Mouse (Mus musculus) A20 (cell line): ENCODE measurements around the gene Ldlr.
A peak's percentile ranks its signal among the peaks of the same experiment; 100 is the strongest.
"Not testable (repeated sequence)": the region's sequence is repeated elsewhere in the genome, so short reads cannot be mapped to it uniquely, and the experiment has no call there.

ENCODE experiments used
- DNase-seq: peaks from one replicate; pipeline ENCODE4 v3.0.0-alpha.2; 2011; ENCODE audit warnings: low read depth, low spot score

The Ldlr gene

DNA sequence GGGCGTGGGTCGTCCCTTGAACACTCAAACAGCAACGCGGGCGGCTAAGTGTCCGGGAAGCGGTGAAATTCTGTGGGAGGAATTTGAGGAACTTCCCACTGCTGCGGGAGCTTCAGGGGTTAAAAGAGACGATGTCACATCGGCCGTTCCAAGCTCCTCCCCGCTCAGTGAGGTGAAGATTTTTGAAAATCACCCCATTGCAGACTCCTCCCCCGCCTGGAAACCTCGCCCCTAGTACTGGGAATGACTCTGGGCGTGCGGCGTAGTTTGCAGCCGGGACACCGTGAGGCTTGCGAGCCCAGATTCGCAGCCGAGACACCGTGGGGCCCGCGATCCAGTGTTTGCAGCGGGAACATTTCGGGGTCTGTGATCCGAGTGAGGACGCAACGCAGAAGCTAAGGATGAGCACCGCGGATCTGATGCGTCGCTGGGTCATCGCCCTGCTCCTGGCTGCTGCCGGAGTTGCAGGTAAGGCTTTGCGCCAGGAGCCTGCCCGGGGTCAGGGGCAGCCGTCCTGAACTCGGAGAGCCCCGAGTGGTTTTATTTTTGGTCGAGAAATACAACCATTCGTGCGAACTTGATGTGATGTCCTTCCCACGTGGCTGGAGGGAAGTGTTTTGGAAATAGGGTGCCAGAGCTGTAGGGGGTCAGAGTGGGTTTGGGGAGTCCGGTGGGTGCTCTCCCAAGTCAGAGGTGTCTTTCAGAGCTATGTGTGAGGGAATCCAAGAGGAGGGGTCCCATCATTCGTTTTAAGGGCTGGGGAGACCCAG, at the start of gene Ldlr:
Gene Ldlr, plus strand, starts transcription at position 107 of the 770 bp plus-strand sequence.
- peak; percentile 83 for DNase-seq

DNA sequence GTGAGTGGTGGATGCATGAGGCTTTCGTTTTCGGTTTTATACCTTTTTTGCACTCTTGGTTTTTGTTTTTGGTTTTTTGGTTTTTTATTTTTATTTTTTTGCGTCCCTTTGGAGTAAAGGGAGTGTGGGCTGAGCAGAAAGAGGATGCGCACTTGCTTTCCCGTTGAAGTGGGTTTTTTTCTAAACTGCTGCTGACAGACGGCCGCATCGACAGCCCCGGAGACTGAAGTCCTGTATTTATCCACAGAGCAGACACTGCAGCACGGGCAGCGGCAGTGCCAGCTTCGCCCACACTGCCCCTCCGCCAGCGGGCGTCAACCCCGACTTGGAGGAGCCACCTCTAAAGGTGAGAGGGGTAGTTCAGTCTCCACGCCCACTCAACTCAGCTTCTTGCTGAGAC, 45.6 kb upstream of the Ldlr start:
- no peak for DNase-seq

DNA sequence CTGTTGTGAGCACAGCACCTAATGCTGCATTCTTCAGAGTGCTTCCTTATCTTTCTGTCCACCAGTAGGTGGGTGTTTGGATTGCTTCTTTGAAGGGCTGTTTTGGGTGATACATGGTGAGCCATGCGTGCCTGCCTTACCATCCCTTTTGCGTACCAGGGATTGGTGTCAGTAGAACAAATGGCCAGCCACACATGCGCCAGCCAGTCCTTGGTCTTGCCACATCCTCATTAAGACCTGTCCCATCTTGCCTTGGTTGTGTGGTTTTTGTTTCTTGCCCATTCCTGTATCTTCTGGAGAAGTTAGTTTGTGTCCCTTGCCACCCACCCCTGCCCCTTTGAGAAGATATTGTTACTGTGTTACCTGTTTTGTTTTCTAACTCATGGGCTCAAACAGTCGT, 42.8 kb upstream of the Ldlr start:
- no peak for DNase-seq

DNA sequence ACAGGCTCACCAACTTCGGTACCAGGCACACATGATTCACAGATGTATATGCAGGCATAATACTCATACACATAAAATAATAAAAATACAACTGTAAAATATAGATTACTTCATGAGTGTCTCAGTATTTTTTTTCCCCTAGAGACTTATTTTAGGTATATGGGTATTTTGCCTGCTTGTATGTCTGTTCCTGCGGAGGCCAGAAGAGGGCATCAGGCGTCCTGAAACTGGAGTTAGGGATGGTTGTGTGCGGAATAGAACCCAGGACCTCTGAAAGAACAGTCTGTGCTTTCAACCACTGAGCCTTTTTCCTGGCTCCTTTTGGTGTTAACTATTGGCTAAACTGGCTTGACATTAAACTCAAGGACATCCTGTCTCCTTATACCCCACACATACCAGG, 40.5 kb upstream of the Ldlr start:
- DNase-seq = no peak

DNA sequence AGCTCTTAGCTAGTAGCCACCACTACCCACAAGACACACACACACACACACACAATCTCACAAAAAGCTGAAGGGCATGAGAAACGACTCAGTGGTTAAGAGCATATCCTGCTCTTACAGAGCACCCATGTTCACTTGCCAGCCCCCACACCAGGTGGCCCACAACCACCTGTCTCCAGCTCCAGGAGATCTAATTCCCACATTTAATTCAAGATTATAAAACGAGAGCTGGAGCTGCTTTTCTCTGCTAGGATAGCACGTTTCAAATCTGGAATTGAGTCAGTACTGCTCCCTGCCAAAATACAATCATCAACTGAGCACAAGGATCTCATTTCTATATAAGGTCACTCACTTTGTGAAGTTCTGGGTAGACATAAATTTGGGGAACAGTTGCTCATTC, 39.4 kb upstream of the Ldlr start:
- DNase-seq = no peak

DNA sequence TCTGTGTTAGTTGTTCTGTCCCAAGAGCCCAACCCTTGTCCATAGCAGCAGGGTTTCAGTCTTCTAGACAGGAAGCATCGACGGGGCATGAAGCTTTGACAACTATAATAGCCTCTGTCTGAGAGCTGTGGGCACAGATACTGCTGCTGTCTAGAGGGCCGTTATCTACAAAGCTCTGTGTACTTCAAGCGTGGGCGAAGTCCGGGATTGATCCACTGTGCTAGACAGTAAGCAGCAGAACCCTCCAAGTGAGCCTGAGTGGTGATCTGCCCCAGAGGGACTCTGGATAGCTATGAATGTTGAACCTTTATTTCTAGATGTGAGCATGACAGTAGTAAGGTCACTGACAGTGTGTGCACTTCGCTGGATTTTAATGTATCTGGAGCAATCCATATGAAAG, 34.7 kb upstream of the Ldlr start:
- DNase-seq = no peak

DNA sequence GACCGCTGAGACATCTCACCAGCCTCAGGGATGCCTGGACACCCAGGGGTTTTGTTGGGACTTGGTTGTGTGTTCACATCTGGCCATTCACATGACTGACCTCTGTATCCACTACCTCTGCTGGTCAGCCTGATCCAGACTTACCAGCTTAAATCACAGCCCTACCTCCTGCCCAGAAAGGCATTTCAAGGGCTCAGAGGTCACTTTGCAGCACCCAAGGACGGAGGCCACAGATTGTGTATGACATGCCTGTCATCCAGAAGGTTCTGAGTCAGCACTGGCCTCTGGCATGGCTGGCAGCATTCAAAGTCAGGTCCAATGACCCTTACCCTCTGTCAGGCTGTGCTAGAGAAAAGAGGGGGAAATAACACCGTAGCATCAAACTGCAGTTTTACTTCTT, 33.3 kb upstream of the Ldlr start:
- DNase-seq = no peak

DNA sequence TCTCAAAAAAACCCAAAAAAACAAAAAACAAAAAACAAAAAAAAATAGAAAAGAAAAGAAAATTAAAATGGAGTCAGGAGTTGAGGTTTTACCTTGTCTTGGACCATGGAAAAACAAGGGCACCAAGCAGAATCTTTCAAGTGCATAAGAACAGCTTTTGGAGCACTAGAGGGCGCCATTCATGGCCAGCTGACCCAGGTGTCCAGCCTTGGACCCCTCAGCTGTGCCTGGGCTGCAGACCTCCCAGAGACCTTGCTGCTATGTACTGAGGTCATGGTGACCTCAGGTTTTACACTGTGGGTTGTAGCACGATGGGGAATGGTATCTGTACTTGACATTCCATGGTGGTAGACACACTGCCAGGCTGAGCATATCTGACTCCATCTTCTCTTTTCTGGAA, 31.4 kb upstream of the Ldlr start:
- peak; percentile 16 for DNase-seq

DNA sequence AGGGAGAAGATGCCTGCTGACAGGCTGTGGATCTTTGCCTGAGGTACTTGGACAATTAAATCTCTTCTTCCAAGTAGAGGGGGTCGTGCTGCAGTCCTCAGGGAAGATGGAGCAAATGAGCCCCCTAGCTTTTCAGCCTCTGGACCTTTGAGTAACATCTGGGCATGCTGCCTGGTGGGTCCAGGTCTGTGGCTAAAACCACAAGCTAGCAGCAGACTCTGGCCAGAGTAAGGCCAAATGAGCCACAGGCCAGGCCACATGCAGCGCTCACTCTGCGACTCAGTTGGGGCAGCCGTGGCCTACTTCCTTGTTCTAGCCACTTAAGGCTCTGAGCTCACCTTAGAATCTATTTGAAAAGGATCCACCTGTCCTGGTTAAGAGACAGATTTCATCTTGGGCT, 30.8 kb upstream of the Ldlr start:
- no peak for DNase-seq

DNA sequence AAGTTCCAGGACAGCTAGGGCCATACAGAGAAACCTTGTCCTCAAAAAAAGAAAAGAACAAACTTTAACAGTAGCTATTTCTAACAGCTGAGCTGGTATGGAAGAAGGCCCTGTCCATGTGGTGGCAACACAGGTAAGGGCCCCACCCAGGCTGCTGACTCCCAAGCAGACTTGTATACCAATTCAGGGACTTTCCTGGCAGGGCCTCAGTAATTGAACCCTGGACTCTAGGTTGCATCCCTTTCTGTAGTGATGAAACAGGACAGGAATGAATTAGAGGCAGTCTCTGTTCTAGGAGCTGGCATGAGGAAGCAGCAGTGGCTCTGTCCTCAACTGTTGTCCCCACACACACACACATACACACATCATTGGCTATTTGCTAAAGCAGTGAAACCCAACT, 29.2 kb upstream of the Ldlr start:
- DNase-seq = no peak

DNA sequence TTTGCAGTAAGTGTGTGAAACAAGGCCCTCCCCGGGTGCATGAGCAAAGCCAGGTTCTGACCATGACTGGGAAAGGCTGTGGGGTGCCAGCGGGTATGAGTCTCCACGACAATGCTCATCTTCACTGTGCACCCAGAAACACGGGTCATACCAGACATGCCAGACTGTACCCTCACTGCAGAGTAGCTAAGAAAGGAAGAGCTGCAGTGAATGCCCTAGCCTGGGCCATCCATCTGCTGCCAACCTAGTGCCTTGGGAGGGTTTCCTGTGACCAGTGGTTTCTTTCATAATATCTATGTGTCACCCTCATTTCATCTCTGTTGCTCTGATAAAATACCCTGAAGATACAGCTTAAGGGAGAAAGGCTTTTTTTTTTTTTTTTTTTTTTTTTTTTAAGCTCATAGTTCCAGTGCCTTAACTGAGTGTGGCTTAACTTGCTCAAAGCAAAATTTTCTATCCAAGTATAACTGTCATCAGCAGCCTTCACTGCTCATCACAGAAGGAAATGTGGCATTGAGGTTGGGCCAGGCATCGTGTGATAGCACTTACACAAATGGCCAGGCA, 28.0 kb upstream of the Ldlr start:
- no peak for DNase-seq

DNA sequence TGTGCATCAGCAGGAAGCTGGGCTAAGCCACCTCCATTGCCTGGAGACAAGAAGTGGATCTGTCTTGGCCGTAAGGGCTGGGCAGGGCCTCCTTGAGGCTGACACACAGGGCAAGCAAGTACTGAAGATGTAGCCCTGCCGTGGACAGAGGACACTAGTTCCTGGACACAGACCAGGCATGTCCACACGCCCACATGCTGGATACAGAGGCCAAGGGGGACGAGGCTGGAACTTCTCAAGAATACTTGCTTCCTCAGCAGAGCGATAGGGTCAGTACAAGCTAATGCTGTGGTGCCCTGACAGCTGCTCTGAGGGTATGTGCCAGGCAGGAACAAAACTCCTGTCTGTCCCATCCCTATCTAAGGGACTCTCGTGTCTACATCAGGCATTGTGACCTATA, 26.2 kb upstream of the Ldlr start:
- DNase-seq = no peak

DNA sequence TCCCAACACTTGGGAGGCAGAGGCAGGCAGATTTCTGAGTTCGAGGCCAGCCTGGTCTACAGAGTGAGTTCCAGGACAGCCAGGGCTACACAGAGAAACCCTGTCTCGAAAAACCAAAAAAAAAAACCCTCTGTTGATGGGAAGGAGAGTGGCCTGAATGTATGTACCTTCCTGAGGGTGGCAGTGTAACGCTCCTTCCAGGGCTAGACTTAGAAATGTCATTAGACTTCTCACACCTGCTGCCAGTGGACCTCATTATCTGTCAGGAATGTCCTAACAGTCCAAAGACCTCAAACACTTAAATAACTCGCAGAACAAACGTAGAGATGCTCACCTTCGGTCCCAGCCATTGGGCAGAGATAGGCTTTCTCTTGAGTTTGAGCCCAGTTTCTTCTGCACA, 24.0 kb upstream of the Ldlr start:
- DNase-seq = not testable (repeated sequence)

DNA sequence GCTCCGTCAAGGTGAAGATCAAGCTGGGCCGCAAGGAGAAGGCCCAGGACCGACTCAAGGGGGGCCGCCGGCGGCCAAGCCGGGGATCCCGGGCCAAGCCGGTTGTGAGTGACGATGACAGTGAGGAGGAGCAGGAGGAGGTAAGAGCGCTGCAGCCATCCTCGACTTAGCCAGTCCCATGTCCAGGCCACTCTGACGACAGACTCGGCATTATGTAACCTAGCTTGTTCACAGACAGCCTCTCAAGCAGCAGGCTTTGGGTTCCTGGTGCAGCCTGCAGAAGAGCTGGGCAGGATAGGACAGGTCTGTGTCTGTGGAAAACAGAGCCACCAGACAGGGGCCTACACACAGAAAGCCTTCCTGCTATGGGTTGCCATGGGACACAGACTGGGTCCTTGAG, 22.2 kb upstream of the Ldlr start:
- no peak for DNase-seq

DNA sequence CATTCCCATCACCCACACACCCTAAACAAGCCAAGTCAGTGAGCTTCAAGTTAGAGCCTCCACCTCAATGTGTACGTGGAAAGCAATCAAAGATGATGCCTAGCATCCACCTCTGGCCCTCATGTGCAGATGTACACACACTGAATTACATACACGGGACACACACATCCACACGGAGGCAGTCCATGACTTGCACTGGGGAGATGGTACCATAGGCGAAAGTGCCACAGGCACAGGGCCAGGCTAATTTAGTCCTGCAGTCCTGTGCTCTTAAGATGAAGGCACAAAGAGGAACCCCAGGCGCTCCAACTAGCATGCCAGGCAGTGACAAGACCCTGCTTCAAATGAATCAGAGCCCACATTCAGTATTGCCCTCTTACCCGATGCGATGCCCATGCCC, 19.8 kb upstream of the Ldlr start:
- no peak for DNase-seq

DNA sequence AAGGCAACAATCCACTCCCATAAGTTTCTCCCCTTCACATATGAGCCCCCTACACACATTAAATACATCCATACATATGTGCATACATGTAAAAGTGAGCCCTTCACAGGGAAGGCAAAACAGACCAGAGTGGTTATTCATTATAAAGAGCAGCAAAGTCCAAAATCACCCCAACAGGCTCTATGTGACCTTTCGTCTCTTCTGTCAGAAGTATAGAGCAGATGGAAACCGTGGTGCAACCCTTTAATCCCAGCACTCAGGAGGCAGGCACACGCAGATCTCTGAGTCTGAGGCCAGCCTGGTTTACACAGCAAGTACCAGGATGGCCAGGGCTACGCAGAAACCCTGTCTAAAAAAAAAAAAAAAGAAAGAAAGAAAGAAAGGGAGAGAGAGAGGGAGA, 17.2 kb upstream of the Ldlr start:
- DNase-seq = no peak

DNA sequence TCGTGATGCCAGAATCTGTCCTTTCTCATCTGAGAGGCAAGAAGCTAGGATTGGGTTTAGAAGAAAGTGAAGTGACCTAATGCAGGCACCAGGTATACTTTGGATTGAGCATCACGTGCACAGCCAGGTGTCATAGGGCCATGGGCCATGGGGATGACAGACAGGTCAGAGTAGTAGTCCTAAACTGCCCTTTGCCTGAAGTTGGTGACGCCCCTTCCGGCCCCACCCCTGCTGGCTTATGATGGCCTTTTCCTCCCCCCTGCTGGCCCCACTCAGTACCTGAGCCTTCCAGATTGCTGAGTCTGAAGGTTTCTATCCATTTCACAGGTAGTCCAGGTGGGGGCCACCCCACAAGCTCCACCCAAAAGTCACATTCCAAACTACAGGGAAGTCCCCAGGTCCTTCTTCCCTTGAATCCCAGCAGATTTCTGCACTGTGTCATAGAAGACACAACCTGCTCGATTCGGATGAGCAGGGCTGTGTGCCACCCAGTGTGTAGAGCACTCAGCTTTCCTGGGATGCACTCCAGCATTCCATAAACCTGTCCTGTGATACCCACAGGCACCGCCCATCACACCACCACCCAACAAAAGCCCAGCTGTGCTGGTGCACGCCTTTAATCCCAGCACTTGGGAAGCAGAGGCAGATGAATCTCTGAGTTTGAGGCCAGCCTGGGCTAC, 16.6 kb upstream of the Ldlr start:
- DNase-seq = no peak

DNA sequence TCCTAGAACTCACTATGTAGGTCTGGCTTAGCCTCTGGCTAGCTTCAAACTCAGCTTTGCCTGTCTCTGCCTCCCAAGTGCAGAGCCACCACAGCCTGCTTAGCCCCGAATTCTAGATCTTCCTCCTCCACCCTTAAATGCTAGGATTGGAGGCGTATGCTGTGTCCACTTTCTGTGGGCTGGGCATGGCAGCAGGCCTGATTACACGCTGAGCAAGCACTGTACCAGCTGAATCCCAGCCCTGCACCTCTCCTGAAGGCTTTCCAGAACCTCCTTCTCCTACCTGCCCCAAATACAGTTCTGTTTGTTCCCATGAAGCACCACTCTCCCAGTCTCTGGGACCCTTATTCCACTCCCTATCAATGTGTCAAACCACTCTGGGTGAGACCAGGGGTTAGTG, 13.9 kb upstream of the Ldlr start:
- DNase-seq = no peak

DNA sequence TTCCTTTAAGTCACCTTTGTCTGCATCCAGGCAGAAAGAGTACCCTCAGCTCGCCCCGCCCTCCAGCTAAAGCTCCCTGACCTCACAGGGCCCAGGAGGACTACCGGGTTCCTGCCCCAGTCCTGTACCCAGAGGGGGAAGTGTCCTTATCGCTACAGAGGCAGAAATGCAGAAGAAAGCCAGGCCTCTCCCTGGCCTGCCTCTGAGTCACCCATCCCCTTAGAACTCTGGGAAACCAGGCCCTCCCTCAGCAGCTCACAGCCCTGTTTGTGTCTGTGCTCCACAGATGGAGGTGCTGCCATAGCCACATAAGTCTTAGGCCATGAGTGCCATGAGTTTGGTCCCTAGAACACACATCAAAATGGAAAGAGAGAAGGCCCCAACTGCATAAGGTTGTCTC, 8.0 kb upstream of the Ldlr start:
- no peak for DNase-seq

DNA sequence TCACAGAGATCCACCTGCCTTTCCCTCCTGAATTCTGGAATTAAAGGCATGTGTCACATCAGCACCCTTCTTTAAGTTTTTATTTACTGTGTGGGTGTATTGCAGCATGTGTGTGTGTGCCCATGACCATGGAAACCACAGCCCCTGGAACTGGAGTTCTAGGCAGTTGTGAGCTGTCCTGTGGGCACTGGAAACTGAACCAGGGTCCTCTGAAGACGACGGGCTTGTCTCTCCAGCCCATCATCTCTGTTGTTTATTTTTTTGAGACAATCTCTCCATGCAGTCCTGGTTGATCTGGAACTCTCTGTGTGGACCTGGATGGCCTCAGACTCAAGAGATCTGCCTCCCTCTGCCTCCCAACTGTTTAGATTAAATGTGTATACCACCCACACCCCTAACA, 6.3 kb upstream of the Ldlr start:
- no peak for DNase-seq

DNA sequence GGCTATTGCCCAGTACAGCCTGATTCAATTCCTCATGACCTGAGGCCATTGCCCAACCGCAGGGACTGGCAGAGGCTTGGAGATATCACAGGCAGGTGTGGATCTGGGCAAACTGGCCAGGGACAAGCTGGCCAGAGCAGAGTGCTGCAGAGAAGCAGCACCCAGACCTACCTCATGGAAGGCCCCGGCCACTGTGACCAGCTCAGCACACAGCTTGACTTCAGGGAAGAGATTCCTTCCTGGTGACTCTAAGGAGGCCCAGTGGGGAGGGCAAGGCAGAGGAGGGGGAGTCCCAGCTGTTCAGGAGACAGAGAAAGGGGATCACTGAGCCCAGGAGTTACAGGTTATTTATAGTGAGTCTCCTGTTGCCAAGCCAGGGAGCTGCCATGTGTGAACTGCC, 2.2 kb upstream of the Ldlr start:
- no peak for DNase-seq

DNA sequence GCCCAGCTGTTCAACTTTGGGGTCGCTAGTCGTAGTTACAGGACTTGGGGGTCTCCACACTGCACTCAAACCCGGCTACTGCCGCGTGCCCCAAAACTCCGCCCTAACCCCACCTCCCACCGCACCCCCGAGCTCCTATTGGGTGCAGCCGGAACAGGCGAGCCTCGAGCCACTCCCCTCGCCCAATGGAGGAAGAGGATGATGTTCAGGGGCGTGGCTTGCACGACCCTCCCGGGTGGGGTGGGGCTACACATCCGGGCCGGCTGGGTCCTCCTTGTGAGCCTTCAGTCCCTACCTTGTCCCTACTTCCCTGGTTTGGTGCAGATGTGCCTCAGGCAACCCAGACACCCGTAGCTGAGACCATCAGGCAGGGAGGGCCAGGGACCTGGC, 859 bp downstream of the Ldlr start:
- DNase-seq = peak; percentile 88
